Mouse (Mus musculus) heart, adult 9 months (tissue): ENCODE data around the gene Inpp5b.
"Not testable (repeated sequence)": the region's sequence is repeated elsewhere in the genome, so short reads cannot be mapped to it uniquely, and the experiment has no call there.

ENCODE experiments used
- DNase-seq, 2 experiments: peaks; one replicate each; pipeline ENCODE4 v3.0.0; 2022; ENCODE audit warnings: low spot score in 2 of 2

The Inpp5b gene

DNA sequence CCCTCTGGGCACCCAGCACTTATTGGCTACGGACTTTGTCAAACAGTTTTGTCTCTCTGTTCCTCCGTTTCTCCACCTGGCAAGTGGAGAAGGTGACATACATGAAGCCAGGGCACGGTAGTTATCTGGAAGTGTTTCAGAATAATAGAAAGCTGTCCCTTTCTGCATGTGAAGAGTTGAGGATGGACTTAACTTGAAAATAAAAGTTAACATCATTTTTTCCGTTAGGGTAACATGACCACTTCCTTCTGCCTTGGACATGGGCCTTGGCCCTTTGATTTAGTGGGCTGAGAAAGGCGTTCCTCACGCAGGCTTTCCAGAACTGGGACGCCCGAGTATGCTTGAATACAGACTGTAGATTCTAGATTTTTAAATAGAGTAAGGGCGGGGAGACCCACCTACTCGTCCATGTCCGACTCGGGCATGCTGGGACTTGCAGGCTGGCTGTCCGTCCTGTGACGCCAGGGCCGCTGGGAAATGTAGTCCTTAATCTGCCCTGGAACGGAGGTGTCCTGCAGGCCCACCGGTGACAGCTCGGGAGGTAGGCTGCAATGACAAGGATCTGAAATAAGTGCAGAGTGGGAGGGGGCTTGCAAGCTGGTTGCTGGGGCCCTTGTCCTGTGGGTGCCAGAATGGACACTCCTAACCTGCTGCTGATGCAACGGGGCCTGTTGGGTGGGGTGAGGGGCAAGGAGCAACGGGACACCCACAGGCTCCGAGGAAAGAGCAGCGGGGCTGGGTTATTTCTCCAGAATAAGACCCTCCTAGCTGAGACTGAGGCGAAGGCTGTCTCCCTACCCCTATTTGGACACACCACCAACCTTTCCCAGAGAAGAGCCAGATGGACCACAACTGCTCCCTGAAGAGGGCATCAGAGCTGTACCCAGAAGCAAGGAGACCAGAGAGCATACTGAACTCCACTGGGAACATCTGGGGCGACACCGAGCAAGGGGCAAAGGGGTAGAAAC lies at the start of gene Inpp5b:
Inpp5b (plus strand) TSS at position 475 of the 968 bp plus-strand sequence.
- DNase-seq: peak; percentile 82 to 86

DNA sequence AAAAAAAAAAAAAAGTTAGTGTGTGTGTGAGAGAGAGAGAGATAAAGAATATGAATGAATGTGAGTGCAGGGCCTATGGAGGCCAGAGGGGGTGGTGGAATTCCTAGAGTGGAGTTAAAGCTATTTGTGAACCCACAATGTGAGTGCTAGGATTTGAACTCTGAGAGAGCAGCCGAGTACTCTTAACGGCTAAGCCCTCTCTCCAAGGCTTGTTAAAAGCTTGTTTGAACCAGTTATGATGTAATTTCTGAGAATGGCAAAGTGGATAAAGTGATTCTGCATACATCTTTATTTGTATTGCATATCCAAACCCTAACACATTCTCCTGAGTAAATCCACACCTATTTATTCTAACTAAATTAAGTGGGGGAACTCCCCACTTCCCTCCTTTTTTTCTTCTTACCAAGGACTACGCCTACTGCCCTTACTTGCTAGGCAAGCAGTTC lies 49.2 kb upstream of the Inpp5b start:
- no peak for DNase-seq

DNA sequence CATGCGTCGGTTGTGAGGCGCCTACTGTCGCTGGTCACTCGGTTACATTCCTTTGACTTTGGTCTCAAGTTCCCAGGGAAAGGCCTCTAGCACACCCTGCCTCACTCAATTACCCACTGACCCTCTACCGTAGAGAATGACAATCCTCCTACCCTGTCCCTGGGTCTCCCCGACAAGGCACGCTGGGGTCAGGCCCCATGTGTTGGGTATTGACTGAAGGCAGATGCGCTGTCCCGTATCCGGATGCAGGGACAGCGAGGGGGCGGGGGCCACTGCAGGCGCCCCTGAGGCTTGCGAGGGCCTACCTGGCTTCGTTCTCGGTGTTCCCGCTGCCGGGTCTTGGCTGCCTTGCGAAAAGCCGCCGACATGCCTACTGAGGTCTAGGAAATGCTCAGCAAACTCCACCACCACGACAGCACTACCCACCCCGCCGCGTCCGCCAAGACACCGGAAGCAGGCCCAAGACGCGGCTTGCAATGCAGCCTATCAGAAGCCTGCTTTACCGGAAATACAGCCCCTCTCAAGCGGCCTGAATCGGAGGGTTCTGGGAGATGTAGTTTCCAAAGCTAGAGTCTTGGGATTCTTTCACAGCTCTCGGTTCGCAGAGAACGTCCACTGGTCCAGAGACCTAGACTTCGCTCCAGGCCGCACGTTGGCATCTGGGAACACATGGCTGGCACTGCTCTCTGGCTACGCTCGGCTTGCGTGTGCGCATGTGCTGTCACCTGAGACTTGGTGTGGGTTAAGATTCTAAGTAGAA lies 48.3 kb upstream of the Inpp5b start, which contains the start of gene Utp11:
Utp11 (minus strand) TSS at position 466 of the 760 bp plus-strand sequence.
- peak; percentile 91 to 92 for DNase-seq

DNA sequence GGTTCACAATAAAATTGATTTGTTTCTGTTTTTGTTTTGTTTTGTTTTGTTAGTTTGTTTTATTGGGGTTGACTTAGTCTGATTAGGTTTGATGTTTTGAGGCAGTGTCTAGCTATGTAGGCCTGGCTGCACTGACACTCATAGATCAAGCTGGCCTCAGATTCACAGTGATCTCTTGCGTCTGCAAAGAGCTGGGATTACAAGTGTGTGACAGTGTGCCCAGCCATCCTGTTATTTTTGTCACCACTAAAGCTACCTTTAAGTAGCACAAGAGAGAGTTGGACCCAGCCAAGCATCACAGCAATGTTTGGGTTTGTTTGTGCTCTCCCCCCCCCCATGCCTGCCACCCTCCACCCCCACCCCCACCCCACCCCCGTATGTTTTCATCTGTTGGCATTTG lies 47.1 kb upstream of the Inpp5b start:
- no peak for DNase-seq

DNA sequence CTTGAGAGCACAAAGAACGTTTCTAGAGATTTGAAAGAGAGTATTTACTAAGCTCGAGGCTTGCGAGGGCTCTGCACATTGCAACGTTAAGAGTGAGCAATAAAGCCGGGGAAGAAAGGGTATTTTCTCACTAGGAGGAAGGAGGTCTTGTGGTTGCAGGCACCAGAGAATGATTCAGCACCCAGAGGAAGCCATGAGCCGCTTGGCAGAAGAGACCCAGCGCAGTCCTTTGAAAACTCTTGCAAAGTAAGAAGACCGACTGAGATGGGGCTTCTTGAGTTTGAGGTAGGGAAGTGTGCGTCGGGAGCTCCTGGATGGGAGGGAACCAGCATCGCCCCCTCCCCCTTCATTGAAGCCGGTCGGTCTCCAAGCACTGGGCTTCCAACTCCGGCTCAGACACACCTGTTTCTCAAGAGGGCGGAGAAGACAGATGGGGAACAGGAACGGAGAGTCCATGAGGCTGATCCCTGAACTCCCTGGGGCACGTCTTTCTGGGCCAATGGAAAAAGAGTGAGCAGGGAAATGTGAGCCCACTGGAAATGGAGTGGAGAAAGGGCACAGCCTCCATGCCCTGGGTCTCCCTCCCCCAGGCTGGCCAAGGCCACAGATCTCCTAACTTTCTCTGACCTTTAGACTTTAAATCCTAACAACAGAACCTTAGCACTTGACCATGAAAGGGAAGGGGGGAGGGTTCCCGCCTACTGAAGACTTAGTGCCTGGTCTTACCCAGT lies 45.7 kb upstream of the Inpp5b start:
- no peak for DNase-seq

DNA sequence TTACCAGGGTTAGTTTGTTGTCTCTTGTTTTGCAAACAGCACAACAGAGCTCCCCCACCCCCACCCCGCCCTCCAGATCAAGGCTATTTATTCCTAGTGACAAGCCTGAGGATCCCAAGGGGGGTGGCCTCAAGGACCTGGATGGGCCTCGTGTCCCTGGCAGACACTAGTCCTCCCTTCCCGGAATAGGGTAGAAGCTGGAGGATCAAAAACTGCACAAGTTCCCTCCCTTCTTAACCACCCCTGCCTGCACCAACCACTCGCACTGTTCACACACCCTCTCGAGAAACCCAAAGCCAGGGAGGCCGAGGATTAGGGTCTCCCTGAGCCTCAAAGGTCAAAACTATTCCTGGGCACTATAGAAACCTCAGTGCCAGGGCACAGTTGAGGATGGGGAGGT lies 41.9 kb upstream of the Inpp5b start:
- peak in 1 of 2 experiments; percentile 24 for DNase-seq

DNA sequence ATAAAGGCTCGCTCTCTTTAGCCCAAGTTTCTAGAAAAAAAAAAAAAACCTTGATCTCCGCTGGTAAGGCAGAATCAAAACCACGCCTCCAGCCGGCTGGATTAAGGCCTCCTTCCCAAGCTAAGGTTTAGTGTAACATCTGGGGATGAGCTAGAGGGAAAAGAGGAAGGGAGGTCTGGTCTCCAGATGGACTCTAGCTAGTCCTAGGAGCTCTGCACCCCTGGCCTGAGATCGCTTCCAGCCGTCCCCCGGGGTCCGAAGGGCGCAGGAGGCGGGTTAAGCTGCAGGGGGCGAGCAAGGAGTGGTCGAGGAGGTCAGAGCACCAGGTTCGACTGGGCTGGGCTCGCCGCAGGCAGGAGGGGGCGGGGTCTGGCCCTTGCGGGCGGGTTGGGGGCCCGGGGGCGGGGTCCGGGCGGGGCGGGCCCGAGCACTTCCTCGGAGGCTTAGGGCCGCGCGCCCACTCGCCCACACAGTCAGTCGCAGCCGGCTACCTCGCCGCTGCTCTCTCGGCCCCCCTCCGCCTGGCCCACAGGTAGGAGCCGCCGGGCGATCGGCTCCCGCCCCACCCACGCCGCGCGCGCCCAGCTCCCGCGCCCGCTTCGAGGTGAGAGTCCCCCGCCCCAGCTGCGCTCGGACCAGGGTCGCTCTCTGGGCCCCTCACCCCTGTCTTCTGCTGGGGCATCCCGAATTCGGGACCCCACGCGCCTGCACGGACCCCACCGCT lies 41.2 kb upstream of the Inpp5b start, which contains the start of gene Fhl3:
Fhl3 (plus strand) TSS at position 454 of the 724 bp plus-strand sequence.
- DNase-seq: peak; percentile 55 to 60

DNA sequence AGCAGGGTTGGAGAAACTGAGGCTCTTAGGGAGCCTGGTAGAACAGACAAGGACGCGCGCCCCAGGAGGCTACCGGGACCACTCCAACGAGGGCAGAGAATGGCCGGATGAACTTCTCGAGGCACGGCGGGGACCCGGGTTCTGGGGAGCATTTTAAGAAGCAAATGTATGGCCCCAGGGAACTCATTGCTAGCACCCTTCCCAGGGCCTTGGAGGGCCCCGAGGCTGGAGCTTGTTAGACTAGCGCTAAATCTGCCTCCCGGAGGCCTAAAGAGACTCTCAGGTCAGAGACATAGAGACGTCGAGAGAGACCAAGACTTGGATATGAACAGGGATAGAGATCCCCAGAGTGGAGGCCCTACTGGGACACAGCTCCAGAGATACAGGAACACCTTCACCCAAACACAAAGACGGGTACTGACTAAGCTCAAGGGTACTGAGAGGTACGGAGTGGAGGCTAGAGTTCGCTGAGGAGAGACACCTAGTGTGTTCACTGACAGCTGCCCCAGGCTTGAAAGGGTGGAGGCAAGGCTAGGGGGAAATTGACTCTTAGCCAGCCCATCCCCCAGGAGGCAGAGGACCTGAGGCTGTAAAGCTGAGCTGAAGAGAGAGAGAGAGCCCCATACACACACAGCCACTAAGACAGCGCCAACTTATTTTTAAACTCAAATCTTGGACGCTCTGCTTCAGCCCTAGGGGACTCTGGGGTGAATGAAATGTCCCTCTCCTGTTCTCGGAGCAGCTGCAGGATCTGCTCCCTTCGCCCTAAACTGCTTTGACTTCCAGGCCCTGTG lies 40.4 kb upstream of the Inpp5b start:
- DNase-seq: peak; percentile 67 to 72

DNA sequence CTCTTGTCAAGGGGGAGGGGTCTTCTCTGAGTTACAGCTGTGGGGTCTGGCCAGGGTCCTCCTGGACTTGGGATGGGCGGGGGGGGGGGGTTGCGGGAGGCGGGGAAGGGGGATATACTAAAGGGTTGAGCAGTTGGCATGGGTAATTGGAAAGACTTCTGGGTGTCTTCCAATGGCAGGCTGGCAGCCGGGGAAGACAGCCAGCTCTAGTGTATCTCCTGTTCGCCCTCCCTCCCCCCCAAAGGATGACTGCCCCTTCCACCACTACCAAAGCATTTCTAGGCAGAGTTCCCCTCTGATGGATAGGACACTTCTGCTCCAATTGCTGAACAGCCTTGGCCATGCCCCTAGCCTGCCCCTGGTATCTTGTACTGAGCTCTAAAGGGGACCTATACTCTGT lies 39.7 kb upstream of the Inpp5b start:
- DNase-seq: peak; percentile 27 to 30

DNA sequence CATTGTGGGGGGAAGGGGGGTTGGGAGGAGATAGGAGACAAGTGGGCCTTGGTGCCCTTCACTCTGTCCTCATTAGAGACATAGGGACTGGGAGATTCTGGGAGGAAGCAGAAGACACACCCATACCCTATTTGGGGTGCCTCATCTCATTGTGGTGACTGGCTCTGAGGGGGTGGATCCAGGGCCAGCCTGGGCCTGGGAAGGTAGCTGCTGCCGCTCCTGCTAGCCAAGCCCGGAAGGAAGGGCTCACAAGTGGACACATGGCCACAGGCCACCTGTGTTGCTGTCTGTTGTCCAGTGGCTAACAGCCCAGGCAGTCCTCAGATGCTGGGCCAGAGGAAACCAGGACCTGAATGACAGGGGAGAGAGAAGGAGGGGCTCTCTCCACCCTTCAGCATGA lies 38.2 kb upstream of the Inpp5b start:
- DNase-seq: peak; percentile 47 to 74

DNA sequence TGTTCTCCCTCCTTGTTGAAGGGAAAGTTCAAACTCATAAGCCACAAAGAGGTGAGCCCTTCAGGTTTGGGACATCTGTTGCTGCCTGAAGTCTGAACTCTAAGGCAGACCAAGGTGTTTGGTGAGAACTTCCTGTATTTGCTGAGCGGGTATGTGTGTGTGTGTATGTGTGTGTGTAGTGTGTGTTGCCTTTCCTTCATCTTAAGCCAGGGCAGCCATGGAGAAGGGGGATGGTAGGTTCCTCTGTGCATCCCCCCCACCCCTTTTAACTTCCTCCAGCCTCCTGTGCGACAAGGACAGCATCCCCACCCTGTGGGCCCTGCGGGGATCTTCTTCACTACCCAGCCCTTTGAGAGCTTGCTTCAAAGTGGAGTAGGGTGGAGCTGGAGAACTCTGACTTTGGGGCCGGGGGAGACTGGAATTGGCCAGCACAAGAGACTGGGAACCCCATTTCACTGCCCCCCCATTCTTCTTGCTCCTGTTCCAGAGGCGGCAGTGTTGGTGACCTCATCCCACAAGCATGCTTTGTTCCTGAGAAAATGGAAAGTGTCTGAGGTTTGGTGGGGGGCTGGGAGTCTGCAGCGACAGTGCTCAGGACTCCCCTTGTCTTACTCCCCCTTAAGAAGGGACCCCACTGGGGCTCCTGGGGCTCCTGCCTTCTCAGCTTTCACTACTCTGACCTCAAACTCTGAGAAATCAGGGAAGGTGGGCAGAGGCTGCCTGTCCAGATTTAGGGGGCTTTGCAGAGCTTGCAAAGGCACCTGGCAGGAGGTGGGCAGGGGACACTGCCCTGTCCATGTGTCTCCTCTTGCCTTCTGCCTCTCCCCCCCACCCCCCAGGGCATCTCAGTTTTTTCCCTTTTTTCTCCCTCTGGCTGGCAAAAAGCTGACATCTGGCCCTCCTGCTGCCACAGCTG lies 37.5 kb upstream of the Inpp5b start:
- peak in 1 of 2 experiments; percentile 21 for DNase-seq

DNA sequence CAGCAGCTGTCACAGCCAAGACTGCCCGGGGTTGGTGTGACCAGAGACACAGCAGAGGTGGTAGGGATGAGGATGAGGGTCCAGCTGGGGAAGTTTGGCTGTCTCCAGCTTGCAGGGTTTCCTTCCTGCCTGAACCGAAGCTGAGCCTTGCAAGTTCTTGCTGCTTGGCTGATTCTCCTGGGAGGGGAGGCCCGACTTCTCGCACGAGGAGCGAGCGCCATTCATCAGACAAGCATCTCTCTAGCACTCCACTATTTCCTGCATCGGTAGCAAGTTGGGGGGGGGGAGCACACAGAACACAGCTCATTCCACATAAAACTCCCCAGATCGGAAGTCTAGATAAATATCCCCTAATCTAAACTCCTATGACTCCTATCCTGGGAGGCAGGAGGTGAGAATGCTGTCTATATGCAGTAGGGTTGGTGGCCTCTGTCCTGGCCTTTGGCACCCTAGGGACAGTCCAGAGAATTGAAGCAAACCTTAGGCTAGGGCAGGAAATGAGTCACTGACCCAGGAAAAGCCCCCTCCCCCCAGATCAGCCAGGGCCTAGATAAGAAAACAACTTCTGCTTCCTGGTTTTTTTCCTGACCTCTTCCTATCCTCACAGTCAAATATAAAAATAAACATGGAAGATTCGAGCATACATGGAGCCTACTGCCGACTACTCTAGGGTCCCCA lies 36.7 kb upstream of the Inpp5b start:
- DNase-seq: peak; percentile 51 to 73

DNA sequence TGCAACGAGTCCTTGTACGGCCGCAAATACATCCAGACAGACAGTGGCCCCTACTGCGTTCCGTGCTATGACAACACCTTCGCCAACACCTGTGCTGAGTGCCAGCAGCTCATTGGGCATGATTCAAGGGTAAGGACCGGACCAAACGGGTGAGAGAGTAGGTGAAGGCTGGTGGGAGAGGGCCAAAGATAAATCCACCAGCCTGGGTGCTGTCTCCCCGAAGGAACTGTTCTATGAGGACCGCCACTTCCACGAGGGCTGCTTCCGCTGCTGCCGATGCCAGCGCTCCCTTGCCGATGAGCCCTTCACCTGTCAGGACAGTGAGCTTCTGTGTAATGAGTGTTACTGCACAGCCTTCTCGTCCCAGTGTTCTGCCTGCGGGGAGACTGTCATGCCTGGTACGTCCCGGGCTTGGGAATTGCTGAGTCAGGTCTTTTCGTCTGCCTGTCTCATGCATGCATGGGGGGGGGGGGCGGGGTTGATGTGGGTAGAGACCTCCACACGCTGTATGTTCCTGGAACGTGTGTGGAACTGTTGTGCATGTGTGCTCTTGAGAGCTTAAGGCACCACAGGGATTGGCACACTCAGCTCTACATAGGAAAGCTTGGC lies 35.9 kb upstream of the Inpp5b start:
- DNase-seq: no peak

DNA sequence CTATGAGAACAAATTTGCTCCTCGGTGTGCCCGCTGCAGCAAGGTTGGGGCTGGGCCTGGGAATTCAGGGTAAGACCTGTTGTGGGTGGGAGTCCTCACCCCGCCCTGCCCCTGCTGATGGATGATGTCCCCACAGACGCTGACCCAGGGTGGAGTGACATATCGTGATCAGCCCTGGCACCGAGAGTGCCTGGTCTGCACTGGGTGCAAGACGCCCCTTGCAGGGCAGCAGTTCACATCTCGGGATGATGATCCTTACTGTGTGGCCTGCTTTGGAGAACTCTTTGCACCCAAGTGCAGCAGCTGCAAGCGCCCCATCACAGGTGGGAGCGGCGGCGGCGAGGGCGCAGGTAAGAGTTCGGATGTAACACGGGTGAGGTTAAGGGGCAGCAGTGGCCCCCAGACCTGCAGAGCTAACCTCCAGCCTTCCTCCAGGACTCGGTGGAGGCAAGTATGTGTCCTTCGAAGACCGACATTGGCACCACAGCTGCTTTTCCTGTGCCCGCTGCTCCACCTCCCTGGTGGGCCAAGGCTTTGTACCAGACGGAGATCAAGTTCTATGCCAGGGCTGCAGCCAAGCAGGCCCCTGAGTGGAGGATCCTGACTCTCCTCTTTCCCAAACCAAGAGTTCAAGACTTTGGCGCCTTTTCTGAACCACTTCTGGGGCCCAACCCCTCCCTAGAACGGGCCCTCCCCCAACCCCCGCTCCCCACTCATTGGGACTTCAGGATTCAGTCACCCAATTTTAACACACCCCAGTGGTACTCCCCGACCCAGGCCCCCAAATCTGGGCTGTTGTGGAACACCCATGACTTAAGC lies 34.1 kb upstream of the Inpp5b start:
- peak in 1 of 2 experiments; percentile 7 for DNase-seq

DNA sequence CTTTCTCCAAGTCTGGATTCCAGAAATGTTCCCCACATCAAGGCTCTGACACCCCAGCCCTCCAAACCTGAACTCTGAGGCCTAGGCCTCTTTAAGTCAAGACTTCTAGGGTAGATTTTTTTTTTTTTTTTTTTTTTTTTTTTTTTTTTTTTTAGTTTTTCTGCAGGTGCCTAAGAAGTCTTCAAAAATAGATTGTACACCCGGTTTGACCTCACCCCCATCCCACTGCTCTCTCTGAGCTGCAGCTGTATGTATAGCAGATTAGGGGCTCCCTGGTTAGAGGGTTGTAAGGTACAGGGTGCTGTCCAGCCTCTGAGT lies 33.5 kb upstream of the Inpp5b start:
- DNase-seq: not testable (repeated sequence)

DNA sequence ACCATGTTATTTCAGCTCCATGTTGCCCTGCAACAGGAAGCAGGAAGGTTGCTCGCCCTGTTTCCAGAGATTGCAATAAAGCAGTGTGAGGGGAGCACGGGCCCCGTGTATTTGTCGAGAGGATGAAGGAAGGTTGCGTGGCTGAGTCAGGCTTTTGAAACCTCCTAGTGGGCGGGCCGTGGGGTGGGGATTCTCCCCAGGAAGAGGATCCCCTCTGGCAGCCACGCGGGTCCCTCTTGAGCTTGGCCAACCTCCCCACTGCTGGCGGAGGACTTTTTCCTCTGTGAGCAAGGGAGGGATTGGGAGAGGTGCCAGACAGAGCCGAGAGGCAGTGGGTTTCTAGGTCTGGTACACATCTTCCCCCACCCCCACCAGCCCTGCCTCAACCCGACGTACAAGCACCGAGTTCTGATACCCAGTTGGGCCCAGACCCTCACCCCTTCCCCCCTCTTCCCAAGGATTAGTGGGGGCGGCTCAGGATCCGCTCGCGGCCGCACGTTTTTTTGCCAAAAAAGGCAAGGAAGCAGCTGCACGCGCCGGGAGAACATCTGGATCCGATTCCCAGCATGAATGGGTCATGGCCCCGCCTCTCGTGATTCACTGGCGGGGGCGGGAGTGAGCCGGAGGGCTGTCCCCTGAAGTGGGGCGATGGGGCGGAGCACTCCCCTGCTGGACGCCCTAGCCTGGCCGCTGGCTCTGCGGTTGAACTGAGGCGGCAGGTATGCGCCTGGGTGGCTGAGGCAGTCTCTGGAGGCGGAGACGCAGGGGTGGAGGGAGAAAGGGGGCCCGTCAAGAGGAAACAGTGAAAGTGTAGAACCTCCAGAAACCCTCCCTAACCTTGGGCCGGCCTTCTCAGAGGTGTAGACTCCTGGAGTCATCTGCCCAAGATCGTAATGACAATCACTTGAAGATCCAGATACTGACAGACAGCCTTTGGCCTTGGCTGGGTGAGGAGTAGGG lies 32.9 kb upstream of the Inpp5b start:
- peak; percentile 94 for DNase-seq
